Mouse (Mus musculus): Measurements from ENCODE around the gene Olfr1444.

DNA sequence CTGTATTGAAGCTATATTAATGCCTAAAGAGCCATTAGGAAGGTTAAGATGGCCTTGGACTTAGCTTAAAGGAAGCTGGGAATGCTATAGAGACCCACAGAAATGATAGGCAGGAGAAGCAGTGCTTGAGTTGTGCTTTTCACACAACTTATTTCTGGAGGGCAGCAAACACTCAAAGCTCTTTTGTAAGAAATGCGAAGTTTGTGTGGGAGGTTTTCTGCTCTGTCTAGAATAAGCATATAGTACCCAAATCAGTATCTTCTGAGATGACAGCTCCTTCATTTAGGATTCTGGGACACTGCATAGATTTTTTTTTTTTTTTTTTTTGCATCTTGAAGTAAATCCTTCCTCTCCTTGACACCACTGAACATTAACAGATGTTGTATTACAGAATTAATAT is 18.6 kb upstream of the Olfr1444 start:
- TF ChIP-seq CTCF (IDR thresholded peaks at IDR 0.05; ENCODE audit: extremely low read depth, insufficient read length, insufficient replicate concordance, low read depth, low read length) (no peak), POLR2A (IDR thresholded peaks at IDR 0.05; ENCODE audit: low read depth, low read length) (no peak)
